Mouse (Mus musculus): ENCODE data around the gene Ccdc120. TPM values are rescaled to one million over a fixed set of nuclear protein-coding genes. Genes with fewer than 3 reads are reported as not detected.

Gene Ccdc120
- total RNA-seq, 1 experiment = 15.8 TPM

DNA sequence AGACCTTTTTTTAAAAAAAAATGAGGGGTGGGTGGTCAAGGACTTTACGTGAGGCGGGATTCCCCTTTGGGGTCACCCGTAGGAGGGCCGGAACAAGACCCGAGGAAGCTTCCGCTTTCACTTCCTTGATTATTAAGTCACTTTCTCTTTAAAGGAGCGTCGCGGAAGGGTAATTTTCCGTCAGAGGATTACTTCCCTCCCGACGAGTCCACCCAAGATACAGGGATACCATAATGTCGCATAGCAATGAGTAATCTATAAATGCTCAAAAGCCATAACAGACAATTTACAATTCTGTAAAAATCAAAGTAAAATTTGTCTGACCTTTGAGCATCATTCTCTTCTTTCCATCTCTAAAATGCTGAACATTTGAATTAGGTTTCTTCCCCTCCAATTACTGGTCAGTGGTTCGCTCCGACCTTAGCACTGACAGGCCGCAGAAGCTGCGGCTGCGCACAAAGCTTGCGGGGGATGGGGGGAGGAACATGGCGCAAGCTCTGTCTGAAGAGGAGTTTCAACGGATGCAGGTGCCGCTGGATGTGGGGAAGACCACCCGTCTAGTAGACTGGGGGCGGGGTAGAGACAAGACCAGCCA, 38.9 kb upstream of the Ccdc120 start, which contains the start of gene Gripap1:
Gene Gripap1, plus strand, starts transcription at position 224 of the 595 bp plus-strand sequence.
- TF ChIP-seq ZC3H11A (IDR thresholded peaks at IDR 0.05; ENCODE audit: borderline replicate concordance, low read depth, low read length) (no peak), HCFC1 (IDR thresholded peaks at IDR 0.05; ENCODE audit: borderline replicate concordance, insufficient read depth, low read length) (no peak), MAFK (IDR thresholded peaks at IDR 0.05; ENCODE audit: insufficient read depth, low read depth, low read length) (no peak), CHD2 (IDR thresholded peaks at IDR 0.05; ENCODE audit: low read depth, low read length) (no peak), ZNF384 (IDR thresholded peaks at IDR 0.05; ENCODE audit: low read depth, low read length) (no peak)
- H3K36me3 ChIP-seq (ENCODE audit: control insufficient read depth, insufficient read depth, low read length, poor library complexity, severe bottlenecking) = no peaks in the 10 kb centered on the region
- H3K9ac ChIP-seq (ENCODE audit: insufficient read depth, low read depth, low read length, poor library complexity, severe bottlenecking) = peak within 1 kb of the TSS; percentile 68
- H3K4me3 ChIP-seq (ENCODE audit: insufficient read depth in 1 of 2, low read depth in 1 of 2, low read length in 2 of 2, poor library complexity in 1 of 2, severe bottlenecking in 1 of 2) = peak within 1 kb of the TSS; percentile 56 to 66
- no peak within 1 kb of the TSS for H3K27ac ChIP-seq (ENCODE audit: insufficient read depth, low read depth, low read length, poor library complexity, severe bottlenecking)
- no peaks in the 10 kb centered on the region for H3K9me3 ChIP-seq (ENCODE audit: control insufficient read depth, insufficient read depth, low read depth, low read length)
- in situ Hi-C loops (cut with MboI; ENCODE audit: low sequenced_read_pairs in 2 of 2, unreplicated experiment in 2 of 2) = no loop called here
- H3K4me1 ChIP-seq (ENCODE audit: control insufficient read depth in 2 of 2, insufficient read depth in 2 of 2, low read length in 2 of 2, poor library complexity in 1 of 2) = no peaks in the 10 kb centered on the region
- DNase-seq (ENCODE audit: low read depth, low spot score) = peak; percentile 56

DNA sequence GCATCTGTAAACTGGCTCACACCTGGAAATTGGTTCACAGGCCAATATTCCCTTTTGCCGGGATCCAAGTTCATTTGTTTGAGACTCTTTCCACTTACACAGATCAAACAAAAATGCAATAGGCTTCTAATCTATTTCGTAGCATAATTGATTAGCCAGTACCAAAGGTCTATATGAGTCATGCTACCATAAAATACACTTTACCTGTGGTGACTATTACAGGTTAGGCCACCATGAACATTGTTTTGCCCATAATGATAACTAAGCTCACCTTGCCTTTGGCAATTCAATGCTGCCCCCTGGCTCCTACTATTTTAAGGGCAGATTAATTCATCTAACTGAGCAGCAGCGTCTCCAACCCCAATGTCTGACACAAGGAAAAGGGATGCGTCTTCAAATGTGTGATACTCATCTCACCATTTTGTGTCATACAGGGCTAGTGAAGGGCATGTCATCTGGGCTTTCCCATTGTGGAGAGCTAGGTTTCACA, 31.9 kb upstream of the Ccdc120 start:
- TF ChIP-seq ZNF384 (IDR thresholded peaks at IDR 0.05; ENCODE audit: low read depth, low read length) = no peak
- no peak for TF ChIP-seq HCFC1 (IDR thresholded peaks at IDR 0.05; ENCODE audit: borderline replicate concordance, insufficient read depth, low read length)
- no peak for TF ChIP-seq CHD2 (IDR thresholded peaks at IDR 0.05; ENCODE audit: low read depth, low read length)
- TF ChIP-seq ZC3H11A (IDR thresholded peaks at IDR 0.05; ENCODE audit: borderline replicate concordance, low read depth, low read length) = no peak
- TF ChIP-seq MAFK (IDR thresholded peaks at IDR 0.05; ENCODE audit: insufficient read depth, low read depth, low read length) = no peak
- no peak for DNase-seq (ENCODE audit: low read depth, low spot score)
- H3K36me3 ChIP-seq (ENCODE audit: control insufficient read depth, insufficient read depth, low read length, poor library complexity, severe bottlenecking) = no peaks in the 10 kb centered on the region
- no peaks in the 10 kb centered on the region for H3K4me1 ChIP-seq (ENCODE audit: control insufficient read depth in 2 of 2, insufficient read depth in 2 of 2, low read length in 2 of 2, poor library complexity in 1 of 2)
- no peak overlapping the region for H3K4me3 ChIP-seq (ENCODE audit: insufficient read depth in 1 of 2, low read depth in 1 of 2, low read length in 2 of 2, poor library complexity in 1 of 2, severe bottlenecking in 1 of 2)
- H3K9ac ChIP-seq (ENCODE audit: insufficient read depth, low read depth, low read length, poor library complexity, severe bottlenecking) = no peak overlapping the region
- no peak overlapping the region for H3K27ac ChIP-seq (ENCODE audit: insufficient read depth, low read depth, low read length, poor library complexity, severe bottlenecking)
- H3K9me3 ChIP-seq (ENCODE audit: control insufficient read depth, insufficient read depth, low read depth, low read length) = no peaks in the 10 kb centered on the region
- in situ Hi-C loops (cut with MboI; ENCODE audit: low sequenced_read_pairs in 2 of 2, unreplicated experiment in 2 of 2) = no loop called here

DNA sequence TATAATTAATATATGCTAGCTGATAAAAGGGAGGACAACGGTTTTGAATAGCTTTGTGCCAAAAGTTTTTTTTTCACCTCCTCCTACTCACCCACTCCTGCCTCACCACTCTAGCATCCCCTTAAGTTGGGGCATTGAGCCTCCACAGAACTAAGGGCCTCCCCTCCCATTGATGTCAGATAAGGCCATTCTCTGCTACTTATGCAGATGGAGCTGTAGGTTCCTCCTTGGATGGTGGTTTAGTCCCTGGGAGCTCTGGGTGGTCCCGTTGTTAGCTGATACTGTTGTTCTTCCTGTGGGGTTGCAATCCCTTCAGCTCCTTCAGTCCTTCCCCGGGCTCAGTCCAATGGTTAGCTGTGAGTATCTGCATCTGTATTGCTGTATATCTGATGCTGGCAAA, 28.6 kb upstream of the Ccdc120 start:
- Histone ChIP-seq H3K4me3 (ENCODE audit: insufficient read depth in 1 of 2, low read depth in 1 of 2, low read length in 2 of 2, poor library complexity in 1 of 2, severe bottlenecking in 1 of 2) (no peak overlapping the region), H3K27ac (ENCODE audit: insufficient read depth, low read depth, low read length, poor library complexity, severe bottlenecking) (no peak overlapping the region), H3K4me1 (ENCODE audit: control insufficient read depth in 2 of 2, insufficient read depth in 2 of 2, low read length in 2 of 2, poor library complexity in 1 of 2) (peaks cover 0 to 7% of the 10 kb centered on the region in 2 experiments; a peak in 1 of 4 replicates), H3K9ac (ENCODE audit: insufficient read depth, low read depth, low read length, poor library complexity, severe bottlenecking) (no peak overlapping the region), H3K36me3 (ENCODE audit: control insufficient read depth, insufficient read depth, low read length, poor library complexity, severe bottlenecking) (peaks cover 8% of the 10 kb centered on the region), H3K9me3 (ENCODE audit: control insufficient read depth, insufficient read depth, low read depth, low read length) (no peaks in the 10 kb centered on the region)
- DNase-seq (ENCODE audit: low read depth, low spot score) = no peak
- in situ Hi-C loops (cut with MboI; ENCODE audit: low sequenced_read_pairs in 2 of 2, unreplicated experiment in 2 of 2) = no loop called here
- TF ChIP-seq HCFC1 (IDR thresholded peaks at IDR 0.05; ENCODE audit: borderline replicate concordance, insufficient read depth, low read length) = no peak
- TF ChIP-seq ZNF384 (IDR thresholded peaks at IDR 0.05; ENCODE audit: low read depth, low read length) = no peak
- TF ChIP-seq MAFK (IDR thresholded peaks at IDR 0.05; ENCODE audit: insufficient read depth, low read depth, low read length) = no peak
- no peak for TF ChIP-seq CHD2 (IDR thresholded peaks at IDR 0.05; ENCODE audit: low read depth, low read length)
- TF ChIP-seq ZC3H11A (IDR thresholded peaks at IDR 0.05; ENCODE audit: borderline replicate concordance, low read depth, low read length) = no peak

DNA sequence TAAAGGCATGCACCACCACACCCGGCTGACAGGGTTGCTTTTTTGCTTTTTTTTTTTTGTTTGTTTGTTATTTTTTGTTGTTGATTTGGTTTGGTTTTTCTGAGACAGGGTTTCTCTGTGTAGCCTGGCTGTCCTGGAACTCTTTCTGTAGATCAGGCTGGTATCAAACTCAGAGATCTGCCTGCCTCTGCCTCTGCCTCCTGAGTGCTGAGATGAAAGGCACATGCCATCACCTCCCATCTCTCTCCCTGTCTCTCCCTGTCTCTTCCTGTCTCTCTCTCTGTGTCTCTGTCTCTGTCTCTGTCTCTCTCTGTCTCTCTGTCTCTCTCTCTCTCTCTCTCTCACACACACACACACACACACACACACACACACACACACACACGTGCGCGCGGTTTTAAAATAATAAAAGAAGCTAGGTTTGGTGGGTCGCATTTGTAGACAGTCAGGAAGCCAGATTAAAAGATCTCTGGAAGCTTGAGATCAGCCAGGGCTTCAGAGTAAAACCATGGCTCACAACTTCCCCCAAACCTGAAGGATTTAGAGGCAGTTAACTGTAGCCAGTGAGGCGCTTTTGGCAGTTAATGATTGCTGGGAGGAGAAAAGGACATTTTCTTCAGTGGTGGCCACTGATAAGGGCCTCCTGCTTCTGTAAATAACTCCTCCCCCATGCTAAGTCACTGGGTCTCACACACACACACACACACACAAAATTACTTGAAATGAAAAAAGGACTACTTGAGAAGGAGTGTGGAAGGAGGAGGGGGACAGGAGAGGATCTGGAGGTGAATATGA, 27.9 kb upstream of the Ccdc120 start:
- H3K9ac ChIP-seq (ENCODE audit: insufficient read depth, low read depth, low read length, poor library complexity, severe bottlenecking) = no peak overlapping the region
- no peaks in the 10 kb centered on the region for H3K9me3 ChIP-seq (ENCODE audit: control insufficient read depth, insufficient read depth, low read depth, low read length)
- no peak overlapping the region for H3K4me3 ChIP-seq (ENCODE audit: insufficient read depth in 1 of 2, low read depth in 1 of 2, low read length in 2 of 2, poor library complexity in 1 of 2, severe bottlenecking in 1 of 2)
- no peak overlapping the region for H3K27ac ChIP-seq (ENCODE audit: insufficient read depth, low read depth, low read length, poor library complexity, severe bottlenecking)
- no peak for DNase-seq (ENCODE audit: low read depth, low spot score)
- peaks cover 13% of the 10 kb centered on the region for H3K36me3 ChIP-seq (ENCODE audit: control insufficient read depth, insufficient read depth, low read length, poor library complexity, severe bottlenecking)
- TF ChIP-seq ZC3H11A (IDR thresholded peaks at IDR 0.05; ENCODE audit: borderline replicate concordance, low read depth, low read length) (no peak), CHD2 (IDR thresholded peaks at IDR 0.05; ENCODE audit: low read depth, low read length) (no peak), HCFC1 (IDR thresholded peaks at IDR 0.05; ENCODE audit: borderline replicate concordance, insufficient read depth, low read length) (no peak), MAFK (IDR thresholded peaks at IDR 0.05; ENCODE audit: insufficient read depth, low read depth, low read length) (no peak), ZNF384 (IDR thresholded peaks at IDR 0.05; ENCODE audit: low read depth, low read length) (no peak)
- peaks cover 0 to 11% of the 10 kb centered on the region in 2 experiments; a peak in 1 of 4 replicates for H3K4me1 ChIP-seq (ENCODE audit: control insufficient read depth in 2 of 2, insufficient read depth in 2 of 2, low read length in 2 of 2, poor library complexity in 1 of 2)
- in situ Hi-C loops (cut with MboI; ENCODE audit: low sequenced_read_pairs in 2 of 2, unreplicated experiment in 2 of 2) = no loop called here

All from ES-E14 (cell line).